Mouse (Mus musculus) ES-Bruce4 (cell line): Measurements from ENCODE around the gene Itk. TPM values are rescaled to one million over a fixed set of nuclear protein-coding genes. Genes with fewer than 3 reads are reported as not detected.

Source experiments
- H3K27ac ChIP-seq: 2 replicates; pipeline ENCODE4 v1.5.1; 2012; ENCODE audit warnings: low read length, inconsistent platforms; ENCODE audit not compliant: insufficient read depth
- H3K27me3 ChIP-seq: 2 replicates; pipeline ENCODE4 v1.6.1; 2012; ENCODE audit warnings: mild to moderate bottlenecking, low read length, inconsistent platforms; ENCODE audit not compliant: control insufficient read depth, poor library complexity, insufficient read depth, severe bottlenecking
- H3K36me3 ChIP-seq: 2 replicates; pipeline ENCODE4 v1.6.1; 2012; ENCODE audit warnings: inconsistent platforms, mild to moderate bottlenecking, low read length, moderate library complexity; ENCODE audit not compliant: control insufficient read depth, poor library complexity, insufficient read depth, severe bottlenecking
- H3K4me1 ChIP-seq: one replicate; pipeline ENCODE4 v1.8.1; 2011; ENCODE audit warnings: low read length; ENCODE audit not compliant: control insufficient read depth, insufficient read depth
- H3K4me3 ChIP-seq: 2 replicates; pipeline ENCODE4 v1.5.1; 2011; ENCODE audit warnings: low read depth, mild to moderate bottlenecking, low read length
- H3K9ac ChIP-seq: 2 replicates; pipeline ENCODE4 v1.6.1; 2012; ENCODE audit warnings: low read depth, mild to moderate bottlenecking, inconsistent platforms; ENCODE audit not compliant: poor library complexity, severe bottlenecking
- H3K9me3 ChIP-seq: replicated peaks from 2 replicates; pipeline ENCODE4 v1.6.1; 2012; ENCODE audit warnings: mild to moderate bottlenecking, low read length, inconsistent platforms; ENCODE audit not compliant: control insufficient read depth, poor library complexity, insufficient read depth, severe bottlenecking
- CTCF ChIP-seq: IDR thresholded peaks from one replicate; pipeline ENCODE4 v1.8.1; 2011; ENCODE audit warnings: low read depth, low read length
- EP300 ChIP-seq: IDR thresholded peaks from 2 replicates; pipeline ENCODE4 v1.6.1; 2011; ENCODE audit warnings: low read depth, low read length; ENCODE audit not compliant: insufficient read depth
- POLR2A ChIP-seq: IDR thresholded peaks from one replicate; pipeline ENCODE4 v1.8.1; 2011; ENCODE audit warnings: low read length; ENCODE audit not compliant: insufficient read depth
- polyA plus RNA-seq: library from polyadenylated mRNA; stranded (reverse); fragments of >200 nt; gene quantifications from 2 replicates; pipeline ENCODE4 v1.2.4, GENCODE M21; 2011; ENCODE audit warnings: low read depth; ENCODE audit not compliant: missing spikeins, insufficient read depth, insufficient read length

The Itk gene
- polyA plus RNA-seq, 1 experiment = not detected

DNA sequence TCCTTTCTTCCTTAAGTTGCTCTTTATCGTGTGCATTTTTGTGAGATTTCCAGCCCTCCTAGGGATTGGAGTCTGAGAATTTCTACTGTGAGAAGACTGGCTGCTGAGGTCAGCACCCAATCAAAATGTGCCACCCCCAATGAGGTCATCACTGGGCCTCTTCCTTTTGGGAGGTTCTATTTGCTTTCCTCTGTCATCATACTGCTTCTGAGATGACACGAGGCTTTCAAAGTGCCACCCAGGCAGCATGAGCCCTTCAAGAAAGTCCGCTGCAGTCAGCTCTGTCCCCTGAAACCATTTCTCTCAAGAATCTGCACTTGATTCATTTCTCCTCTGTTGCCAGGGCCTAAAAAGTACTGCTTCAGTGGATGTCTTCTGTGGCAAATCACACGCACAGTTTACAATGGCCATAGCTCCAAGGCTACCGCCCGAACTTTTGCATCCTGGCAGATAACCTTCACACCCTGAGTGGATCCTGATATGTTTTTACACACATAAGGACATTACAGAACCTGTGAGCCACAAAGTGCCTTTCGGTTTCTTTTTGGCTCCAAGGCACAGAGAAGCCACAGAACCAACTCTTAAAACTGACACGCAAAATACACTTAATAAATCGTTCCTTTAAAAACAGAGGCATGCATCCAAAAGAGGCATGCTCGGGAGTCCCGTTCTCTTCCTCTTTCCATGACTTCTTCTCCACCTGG lies 80.9 kb downstream of the Itk start:
- TF ChIP-seq CTCF = no peak
- TF ChIP-seq EP300 = no peak
- no peak for TF ChIP-seq POLR2A
- H3K9me3 ChIP-seq = no peaks in the 10 kb centered on the region
- no peaks in the 10 kb centered on the region for H3K4me1 ChIP-seq
- H3K4me3 ChIP-seq = no peak overlapping the region
- no peaks in the 10 kb centered on the region for H3K27me3 ChIP-seq
- H3K36me3 ChIP-seq = no peaks in the 10 kb centered on the region
- no peak overlapping the region for H3K9ac ChIP-seq
- no peak overlapping the region for H3K27ac ChIP-seq

DNA sequence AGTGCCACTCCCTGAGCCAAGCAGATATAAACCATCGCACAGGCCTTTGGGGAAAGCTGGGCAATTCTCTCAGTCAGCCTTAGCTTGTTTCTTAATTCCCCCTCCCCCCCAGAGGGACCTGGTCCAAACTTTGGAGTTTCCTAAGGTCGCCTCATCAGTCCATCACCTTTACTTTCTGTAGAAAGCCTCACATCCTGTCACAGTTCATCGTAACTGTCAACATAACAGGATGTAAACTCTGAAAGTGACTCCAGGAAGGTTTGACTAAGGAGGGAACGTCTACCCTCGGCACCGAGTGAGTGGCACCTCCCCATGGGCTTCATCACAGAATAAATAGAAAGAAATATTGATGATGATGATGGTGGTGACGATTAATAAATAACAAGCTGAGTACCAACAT lies 81.5 kb downstream of the Itk start:
- Histone ChIP-seq H3K27me3 (no peaks in the 10 kb centered on the region), H3K9ac (no peak overlapping the region), H3K4me1 (no peaks in the 10 kb centered on the region), H3K27ac (no peak overlapping the region), H3K9me3 (no peaks in the 10 kb centered on the region), H3K4me3 (no peak overlapping the region), H3K36me3 (no peaks in the 10 kb centered on the region)
- TF ChIP-seq CTCF = no peak
- no peak for TF ChIP-seq EP300
- no peak for TF ChIP-seq POLR2A

DNA sequence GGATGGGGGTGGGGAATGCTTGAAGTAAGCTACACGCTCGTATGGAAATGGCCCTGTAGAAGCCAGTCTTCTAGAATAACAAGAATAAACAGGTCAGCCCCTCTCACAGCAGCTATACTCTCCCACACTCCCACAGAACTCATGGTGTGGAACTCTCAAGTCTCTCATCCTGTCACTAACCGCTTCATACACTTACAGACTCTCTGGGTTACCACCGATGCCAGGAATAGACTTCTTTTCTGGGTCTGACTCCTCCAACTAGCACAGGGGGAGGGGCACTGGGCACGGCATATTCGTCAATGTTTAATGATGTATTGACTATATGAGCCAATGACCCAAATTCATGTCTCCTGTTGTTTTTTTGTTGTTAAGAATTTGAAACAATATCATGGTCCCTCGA lies 82.5 kb downstream of the Itk start:
- Histone ChIP-seq H3K9me3 (no peaks in the 10 kb centered on the region), H3K9ac (no peak overlapping the region), H3K27me3 (no peaks in the 10 kb centered on the region), H3K4me3 (no peak overlapping the region), H3K27ac (no peak overlapping the region), H3K36me3 (no peaks in the 10 kb centered on the region), H3K4me1 (no peaks in the 10 kb centered on the region)
- TF ChIP-seq CTCF (no peak), POLR2A (no peak), EP300 (no peak)

DNA sequence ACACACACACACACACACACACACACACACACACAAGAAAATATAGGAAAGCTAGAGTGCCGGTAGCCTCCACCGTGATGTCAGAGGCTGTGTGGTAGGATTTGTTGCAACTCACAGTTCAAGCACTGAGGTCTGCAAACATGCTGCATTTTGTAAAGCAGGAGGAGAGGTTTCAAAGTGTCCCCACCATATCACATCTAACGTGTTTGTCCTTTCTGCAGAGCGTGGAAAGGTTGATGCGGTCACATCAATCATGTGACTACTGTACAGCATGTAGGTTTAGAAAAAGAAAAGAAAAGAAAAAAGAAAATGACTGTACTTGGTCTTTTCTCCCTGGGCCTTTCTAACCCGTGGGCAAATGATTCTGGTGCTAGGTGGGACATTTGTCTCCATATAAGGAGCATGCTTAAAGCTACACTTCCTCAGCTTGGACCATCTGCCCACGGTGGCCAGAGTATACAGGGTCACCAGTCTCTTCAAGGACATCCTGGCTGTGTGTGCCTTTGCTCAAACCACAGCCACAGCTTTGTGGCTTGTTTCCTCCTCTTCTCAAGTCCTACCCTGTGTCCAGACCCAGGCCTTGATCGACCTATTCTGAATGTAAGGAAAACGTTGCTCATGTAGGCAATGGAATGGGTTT lies 83.3 kb downstream of the Itk start:
- no peaks in the 10 kb centered on the region for H3K36me3 ChIP-seq
- H3K27ac ChIP-seq = no peak overlapping the region
- H3K4me3 ChIP-seq = no peak overlapping the region
- no peaks in the 10 kb centered on the region for H3K27me3 ChIP-seq
- H3K9ac ChIP-seq = no peak overlapping the region
- H3K4me1 ChIP-seq = no peaks in the 10 kb centered on the region
- TF ChIP-seq EP300 (no peak), CTCF (no peak), POLR2A (no peak)
- no peaks in the 10 kb centered on the region for H3K9me3 ChIP-seq

DNA sequence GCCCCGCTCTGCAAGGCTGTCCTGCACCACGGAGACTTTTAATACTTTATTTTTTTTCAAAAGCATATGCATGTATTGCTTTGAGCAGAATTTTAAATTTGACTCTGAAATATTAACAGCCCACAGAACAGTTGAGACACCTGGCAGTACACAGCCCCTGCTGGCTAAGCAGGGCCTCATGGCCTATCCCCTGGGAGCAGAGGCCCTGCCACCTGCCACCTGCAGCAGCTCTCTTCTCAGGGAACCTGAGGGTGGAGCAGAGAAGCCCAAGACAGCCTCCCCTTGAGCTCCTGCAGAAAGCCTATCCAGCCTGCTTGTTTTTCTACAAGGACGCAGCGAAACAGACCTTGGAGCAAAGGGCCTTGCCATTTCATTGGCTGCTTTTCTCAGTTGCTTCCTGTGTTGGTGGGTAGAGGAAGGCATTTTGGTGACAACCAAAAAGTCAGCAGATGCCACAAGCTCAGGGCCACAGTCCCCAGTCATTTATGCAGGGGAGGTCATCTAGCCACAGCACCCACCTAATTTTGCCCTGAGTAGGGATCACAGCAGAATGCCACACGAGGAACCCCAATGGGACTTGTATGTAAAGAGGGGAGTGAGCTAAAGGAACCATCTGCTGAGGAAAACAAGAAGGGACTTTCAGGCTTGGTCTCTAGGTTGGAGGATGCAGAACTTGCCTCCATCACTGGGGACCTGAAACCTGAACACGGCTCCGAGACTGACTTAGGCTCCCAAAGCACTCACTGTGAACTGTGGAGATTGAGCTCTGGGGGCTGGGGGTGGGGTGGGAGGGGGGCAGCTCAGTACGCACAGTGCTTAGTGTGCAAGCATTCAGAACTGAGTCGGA lies 84.2 kb downstream of the Itk start:
- TF ChIP-seq POLR2A (no peak), EP300 (no peak), CTCF (no peak)
- no peaks in the 10 kb centered on the region for H3K36me3 ChIP-seq
- H3K9me3 ChIP-seq = no peaks in the 10 kb centered on the region
- no peak overlapping the region for H3K4me3 ChIP-seq
- H3K4me1 ChIP-seq = no peaks in the 10 kb centered on the region
- H3K9ac ChIP-seq = no peak overlapping the region
- no peaks in the 10 kb centered on the region for H3K27me3 ChIP-seq
- no peak overlapping the region for H3K27ac ChIP-seq

DNA sequence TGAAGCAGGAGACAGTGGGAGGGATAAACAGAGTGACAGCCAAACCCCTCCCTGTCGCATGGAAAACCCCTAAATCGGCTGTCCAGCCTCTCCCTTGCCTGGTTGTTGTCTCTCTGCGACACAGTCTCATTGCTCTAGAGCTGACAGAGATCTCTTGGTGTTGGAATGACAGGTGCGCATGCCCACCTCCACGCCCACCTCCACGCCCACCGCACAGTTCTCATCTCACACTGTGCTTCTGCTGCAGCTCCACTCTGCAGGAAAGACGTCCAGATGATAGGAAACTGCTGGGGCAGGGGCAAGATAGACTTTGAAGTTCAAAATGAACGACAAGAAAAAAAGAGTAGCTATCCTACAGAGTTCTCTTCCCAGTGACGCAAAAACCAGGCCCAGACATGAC lies 85.2 kb downstream of the Itk start:
- no peaks in the 10 kb centered on the region for H3K27me3 ChIP-seq
- TF ChIP-seq CTCF (no peak), EP300 (no peak), POLR2A (no peak)
- H3K27ac ChIP-seq = no peak overlapping the region

More for the DNA sequence above, 85.2 kb downstream of the Itk start:
- no peaks in the 10 kb centered on the region for H3K4me1 ChIP-seq
- no peak overlapping the region for H3K9ac ChIP-seq
- H3K4me3 ChIP-seq = no peak overlapping the region
- H3K36me3 ChIP-seq = no peaks in the 10 kb centered on the region
- H3K9me3 ChIP-seq = no peaks in the 10 kb centered on the region
